Mouse (Mus musculus): ENCODE results near the gene Pdk1. TPM values are rescaled to one million over a fixed set of nuclear protein-coding genes. Genes with fewer than 3 reads are reported as not detected.

Pdk1 gene
- polyA plus RNA-seq, 1 experiment from 2014 or later: 67.2 TPM

Other genes with a start within 250 kb of the Pdk1 start
- 61.8 and 74.1 TPM in 2 replicates for gene Itga6, start 127.6 kb upstream of the Pdk1 start, polyA plus RNA-seq (2015; fragmentation: Nextera tagmentation; extraction: Ambion mirVana)
- gene Rapgef4, start 108.0 kb downstream of the Pdk1 start, polyA plus RNA-seq (2015; fragmentation: Nextera tagmentation; extraction: Ambion mirVana): 4.3 and 4.8 TPM in 2 replicates

Measured in stomach, embryonic 15.5 days (tissue).